Mouse (Mus musculus) lung, postnatal 4 days (tissue): ENCODE results near the gene Tmem212.
A peak's percentile ranks its signal among the peaks of the same experiment; 100 is the strongest.
"Not testable (repeated sequence)": the region's sequence is repeated elsewhere in the genome, so short reads cannot be mapped to it uniquely, and the experiment has no call there.

Experiments
- DNase-seq, 2 experiments: peaks; one replicate each; pipeline ENCODE4 v3.0.0; 2021

Tmem212 gene

GRCm38 (mm10) chr3:27896318-27896892 is at the start of gene Tmem212:
Tmem212 (minus strand) TSS chr3:27896368.
- no peak for DNase-seq

- not testable (repeated sequence) for DNase-seq
Observed at GRCm38 (mm10) chr3:27945397-27945796, 49.2 kb upstream of the Tmem212 start.

- DNase-seq = peak in 1 of 2 experiments; percentile 12
Observed at GRCm38 (mm10) chr3:27942991-27943390, 46.8 kb upstream of the Tmem212 start.

- DNase-seq = no peak
Observed at GRCm38 (mm10) chr3:27941634-27942033, 45.5 kb upstream of the Tmem212 start.

GRCm38 (mm10) chr3:27938381-27939323 is 42.5 kb upstream of the Tmem212 start, which contains the start of gene Pld1:
Pld1 (plus strand) TSS chr3:27938695.
- peak; percentile 85 to 92 for DNase-seq

GRCm38 (mm10) chr3:27937144-27938110 is 41.3 kb upstream of the Tmem212 start:
- peak in 1 of 2 experiments; percentile 13 for DNase-seq

GRCm38 (mm10) chr3:27936731-27937130 is 40.6 kb upstream of the Tmem212 start:
- no peak for DNase-seq

- DNase-seq = no peak
Observed at GRCm38 (mm10) chr3:27935644-27936043, 39.5 kb upstream of the Tmem212 start.

GRCm38 (mm10) chr3:27932391-27932790 is 36.2 kb upstream of the Tmem212 start:
- DNase-seq = no peak

GRCm38 (mm10) chr3:27929219-27929618 is 33.1 kb upstream of the Tmem212 start:
- no peak for DNase-seq

- no peak for DNase-seq
Observed at GRCm38 (mm10) chr3:27924037-27924436, 27.9 kb upstream of the Tmem212 start.

- no peak for DNase-seq
Observed at GRCm38 (mm10) chr3:27921268-27922020, 25.3 kb upstream of the Tmem212 start.

- DNase-seq = no peak
Observed at GRCm38 (mm10) chr3:27918656-27919436, 22.7 kb upstream of the Tmem212 start.

- DNase-seq = no peak
Observed at GRCm38 (mm10) chr3:27909016-27909415, 12.8 kb upstream of the Tmem212 start.

GRCm38 (mm10) chr3:27908316-27908715 is 12.1 kb upstream of the Tmem212 start:
- DNase-seq = no peak

- DNase-seq = no peak
Observed at GRCm38 (mm10) chr3:27907301-27907700, 11.1 kb upstream of the Tmem212 start.

- DNase-seq = no peak
Observed at GRCm38 (mm10) chr3:27906647-27907209, 10.6 kb upstream of the Tmem212 start.

GRCm38 (mm10) chr3:27904659-27905330 is 8.6 kb upstream of the Tmem212 start:
- DNase-seq = peak; percentile 22 to 33

GRCm38 (mm10) chr3:27901846-27902245 is 5.7 kb upstream of the Tmem212 start:
- DNase-seq = no peak
